Mouse (Mus musculus): ENCODE data around the gene Pde4a. TPM values are rescaled to one million over a fixed set of nuclear protein-coding genes. Genes with fewer than 3 reads are reported as not detected.

Pde4a gene
- total and polyA plus RNA-seq, 3 experiments = 1.7 to 7.6 (median 4.8) TPM

- Histone ChIP-seq H3K4me1 (ENCODE audit: control insufficient read depth in 1 of 2, insufficient read depth in 2 of 2) (peaks cover 0 to 12% of the 10 kb centered on the region in 2 experiments; a peak in 2 of 4 replicates), H3K27me3 (replicated peaks) (no peaks in the 10 kb centered on the region), H3K9me3 (replicated peaks; ENCODE audit: low read length) (peaks cover 10% of the 10 kb centered on the region), H3K4me2 (ENCODE audit: insufficient read depth, low read depth, poor library complexity, severe bottlenecking) (no peak overlapping the region), H3K27ac (ENCODE audit: insufficient read depth, low read depth) (no peak overlapping the region), H3K79me2 (replicated peaks; ENCODE audit: control insufficient read depth, extremely low read depth, insufficient read depth, poor library complexity, severe bottlenecking) (no peaks in the 10 kb centered on the region), H3K9ac (ENCODE audit: insufficient read depth, low read depth) (no peak overlapping the region), H3K36me3 (replicated peaks in 1 of 2; ENCODE audit: control insufficient read depth in 1 of 2, insufficient read depth in 1 of 2, low read length in 1 of 2) (peaks cover 29 to 42% of the 10 kb centered on the region in 2 experiments), H3K4me3 (replicated peaks in 1 of 3; ENCODE audit: low read depth in 2 of 3, low read length in 2 of 3, poor library complexity in 1 of 3) (no peak overlapping the region)
- TF ChIP-seq RAD21 (IDR thresholded peaks at IDR 0.05; ENCODE audit: low read depth, low read length) (no peak), HCFC1 (IDR thresholded peaks at IDR 0.05; ENCODE audit: low read depth, low read length) (no peak), ZMIZ1 (IDR thresholded peaks at IDR 0.05; ENCODE audit: low read depth, low read length) (no peak), EP300 (IDR thresholded peaks at IDR 0.05; ENCODE audit: low read length) (no peak), SMC3 (IDR thresholded peaks at IDR 0.05; ENCODE audit: low read depth, low read length) (no peak), JUN (IDR thresholded peaks at IDR 0.05; ENCODE audit: insufficient read depth, low read depth, low read length) (no peak), ELF1 (IDR thresholded peaks at IDR 0.05; ENCODE audit: low read depth, low read length) (no peak), ZKSCAN1 (IDR thresholded peaks at IDR 0.05; ENCODE audit: borderline replicate concordance, low read depth, low read length) (no peak), ZNF384 (IDR thresholded peaks at IDR 0.05; ENCODE audit: low read depth, low read length) (no peak), TBP (conservative IDR thresholded peaks at IDR 0.05; ENCODE audit: low read depth, low read length) (no peak), MAFK (IDR thresholded peaks at IDR 0.05; ENCODE audit: insufficient replicate concordance, low read length) (no peak), BHLHE40 (IDR thresholded peaks at IDR 0.05; ENCODE audit: low read depth, low read length) (no peak)
- in situ Hi-C loops (cut with MboI; ENCODE audit: low pct_ligation_motif_present, low pct_unique_long_range_greater_than_20kb, low sequenced_read_pairs) (loop anchor here (5.0 to 10.0 kb wide), 2 partner anchors 50 to 187 kb away; partner anchors contain the start of gene Qtrt1), dilution Hi-C loops (cut with MboI; ENCODE audit: extremely low pct_ligation_motif_present, extremely low pct_unique_long_range_greater_than_20kb, low sequenced_read_pairs) (no loop called here)
- no peak for DNase-seq (ENCODE audit: extremely low read depth)
These were observed 61.8 kb downstream of the Pde4a start for GRCm38 (mm10) chr9:21227342-21227741.

GRCm38 (mm10) chr9:21231551-21231950 is 66.0 kb downstream of the Pde4a start:
- Histone ChIP-seq H3K4me1 (ENCODE audit: control insufficient read depth in 1 of 2, insufficient read depth in 2 of 2) (peaks cover 8 to 15% of the 10 kb centered on the region in 2 experiments), H3K27me3 (replicated peaks) (no peaks in the 10 kb centered on the region), H3K9me3 (replicated peaks; ENCODE audit: low read length) (no peaks in the 10 kb centered on the region), H3K9ac (ENCODE audit: insufficient read depth, low read depth) (no peak overlapping the region), H3K27ac (ENCODE audit: insufficient read depth, low read depth) (no peak overlapping the region), H3K4me2 (ENCODE audit: insufficient read depth, low read depth, poor library complexity, severe bottlenecking) (no peak overlapping the region), H3K79me2 (replicated peaks; ENCODE audit: control insufficient read depth, extremely low read depth, insufficient read depth, poor library complexity, severe bottlenecking) (peaks cover 1% of the 10 kb centered on the region), H3K36me3 (replicated peaks in 1 of 2; ENCODE audit: control insufficient read depth in 1 of 2, insufficient read depth in 1 of 2, low read length in 1 of 2) (peaks cover 43 to 78% of the 10 kb centered on the region in 2 experiments), H3K4me3 (replicated peaks in 1 of 3; ENCODE audit: low read depth in 2 of 3, low read length in 2 of 3, poor library complexity in 1 of 3) (no peak overlapping the region)
- DNase-seq (ENCODE audit: extremely low read depth) = no peak
- dilution Hi-C loops (cut with MboI; ENCODE audit: extremely low pct_ligation_motif_present, extremely low pct_unique_long_range_greater_than_20kb, low sequenced_read_pairs) = no loop called here
- in situ Hi-C loops (cut with MboI; ENCODE audit: low pct_ligation_motif_present, low pct_unique_long_range_greater_than_20kb, low sequenced_read_pairs) = no loop called here
- TF ChIP-seq RAD21 (IDR thresholded peaks at IDR 0.05; ENCODE audit: low read depth, low read length) (no peak), ZNF384 (IDR thresholded peaks at IDR 0.05; ENCODE audit: low read depth, low read length) (no peak)

DNA sequence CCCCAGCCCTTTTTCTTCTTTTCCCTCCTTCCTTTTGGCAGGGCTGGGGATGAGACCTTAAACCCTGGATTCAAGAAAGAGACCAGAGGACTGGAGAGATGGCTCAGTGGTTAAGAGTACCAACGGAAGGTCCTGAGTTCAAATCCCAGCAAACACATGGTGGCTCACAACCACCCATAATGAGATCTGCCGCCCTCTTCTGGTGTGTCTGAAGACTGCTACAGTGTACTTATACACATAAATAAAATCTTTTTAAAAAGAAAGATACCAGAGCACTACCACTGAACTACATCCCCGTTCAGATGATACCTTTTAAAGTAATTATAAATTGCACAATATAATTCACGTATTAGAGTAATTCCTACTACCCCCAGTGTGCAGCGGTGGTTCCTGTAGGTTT is 67.4 kb downstream of the Pde4a start:
- no peak for DNase-seq (ENCODE audit: extremely low read depth)
- dilution Hi-C loops (cut with MboI; ENCODE audit: extremely low pct_ligation_motif_present, extremely low pct_unique_long_range_greater_than_20kb, low sequenced_read_pairs) = no loop called here
- Histone ChIP-seq H3K4me2 (ENCODE audit: insufficient read depth, low read depth, poor library complexity, severe bottlenecking) (no peak overlapping the region), H3K27me3 (replicated peaks) (no peaks in the 10 kb centered on the region), H3K27ac (ENCODE audit: insufficient read depth, low read depth) (no peak overlapping the region), H3K36me3 (replicated peaks in 1 of 2; ENCODE audit: control insufficient read depth in 1 of 2, insufficient read depth in 1 of 2, low read length in 1 of 2) (peaks cover 43 to 81% of the 10 kb centered on the region in 2 experiments), H3K9ac (ENCODE audit: insufficient read depth, low read depth) (no peak overlapping the region), H3K4me1 (ENCODE audit: control insufficient read depth in 1 of 2, insufficient read depth in 2 of 2) (peaks cover 15 to 26% of the 10 kb centered on the region in 2 experiments), H3K9me3 (replicated peaks; ENCODE audit: low read length) (no peaks in the 10 kb centered on the region), H3K79me2 (replicated peaks; ENCODE audit: control insufficient read depth, extremely low read depth, insufficient read depth, poor library complexity, severe bottlenecking) (peaks cover 13% of the 10 kb centered on the region), H3K4me3 (replicated peaks in 1 of 3; ENCODE audit: low read depth in 2 of 3, low read length in 2 of 3, poor library complexity in 1 of 3) (no peak overlapping the region)
- in situ Hi-C loops (cut with MboI; ENCODE audit: low pct_ligation_motif_present, low pct_unique_long_range_greater_than_20kb, low sequenced_read_pairs) = no loop called here
- TF ChIP-seq ZMIZ1 (IDR thresholded peaks at IDR 0.05; ENCODE audit: low read depth, low read length) (no peak), MAX (IDR thresholded peaks at IDR 0.05; ENCODE audit: low read length) (no peak), ELF1 (IDR thresholded peaks at IDR 0.05; ENCODE audit: low read depth, low read length) (no peak), MAFK (IDR thresholded peaks at IDR 0.05; ENCODE audit: insufficient replicate concordance, low read length) (no peak), MYC (IDR thresholded peaks at IDR 0.05; ENCODE audit: low read depth, low read length) (no peak), ETS1 (conservative IDR thresholded peaks at IDR 0.05; ENCODE audit: low read depth, low read length) (no peak), BHLHE40 (IDR thresholded peaks at IDR 0.05; ENCODE audit: low read depth, low read length) (no peak), IRF4 (IDR thresholded peaks at IDR 0.05; ENCODE audit: low read depth, low read length) (no peak), POLR2AphosphoS2 (IDR thresholded peaks at IDR 0.05; ENCODE audit: low read depth, low read length) (no peak), USF2 (conservative IDR thresholded peaks at IDR 0.05; ENCODE audit: low read depth, low read length) (no peak), ZKSCAN1 (IDR thresholded peaks at IDR 0.05; ENCODE audit: borderline replicate concordance, low read depth, low read length) (no peak)

Data from CH12.LX (cell line).